Mouse (Mus musculus) cortical plate, adult 2 months (tissue): ENCODE data around the gene Prdx2.

Experiments
- CTCF ChIP-seq: fragments of 200-500 bp; IDR thresholded peaks from 2 replicates; pipeline ENCODE4 v1.5.1; 2011; ENCODE audit warnings: mild to moderate bottlenecking, control low read depth, low read length; ENCODE audit not compliant: insufficient read depth; ENCODE audit errors: extremely low read depth
- POLR2A ChIP-seq: fragments of 200-500 bp; IDR thresholded peaks from 2 replicates; pipeline ENCODE4 v1.6.1; 2011; ENCODE audit warnings: mild to moderate bottlenecking, low read length, control low read depth; ENCODE audit not compliant: insufficient read depth; ENCODE audit errors: extremely low read depth

DNA sequence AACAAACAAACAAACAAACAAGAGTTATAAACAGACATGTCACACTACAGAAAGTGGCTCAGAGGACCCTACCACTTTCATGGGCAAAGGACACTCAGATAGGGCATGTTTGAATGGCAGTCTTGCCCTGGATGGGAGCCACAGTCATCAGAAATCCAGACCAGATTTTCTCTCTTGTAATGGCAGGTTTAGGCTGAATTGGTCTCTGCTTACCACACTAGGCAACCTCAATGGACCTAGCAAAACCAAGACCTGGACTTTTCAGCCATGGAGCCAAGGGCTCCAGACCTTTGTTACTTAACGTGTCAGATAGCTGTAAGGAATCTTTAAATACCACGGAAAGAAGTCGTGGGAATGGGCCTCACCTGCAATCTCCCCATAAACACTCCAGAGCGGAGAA lies 25.7 kb upstream of the Prdx2 start:
- TF ChIP-seq CTCF (no peak), POLR2A (no peak)
